Mouse (Mus musculus) lung, adult 18-20 months (tissue): Measurements from ENCODE around the gene Cd68.
A peak's percentile ranks its signal among the peaks of the same experiment; 100 is the strongest.
"Not testable (repeated sequence)": the region's sequence is repeated elsewhere in the genome, so short reads cannot be mapped to it uniquely, and the experiment has no call there.

Experiments
- DNase-seq, 2 experiments: peaks; one replicate each; pipeline ENCODE4 v3.0.0; 2022; ENCODE audit warnings: mixed read lengths in 2 of 2

The Cd68 gene

GRCm38 (mm10) chr11:69665961-69666664 lies at the start of gene Cd68:
Cd68 (minus strand) TSS chr11:69666153.
- DNase-seq = peak; percentile 81

GRCm38 (mm10) chr11:69715482-69715881 lies 49.5 kb upstream of the Cd68 start:
- peak; percentile 37 to 53 for DNase-seq

- DNase-seq = no peak
Observed at GRCm38 (mm10) chr11:69714636-69715329, 48.8 kb upstream of the Cd68 start.

- DNase-seq = no peak
Observed at GRCm38 (mm10) chr11:69712954-69713672, 47.2 kb upstream of the Cd68 start.

GRCm38 (mm10) chr11:69711082-69711481 lies 45.1 kb upstream of the Cd68 start:
- no peak for DNase-seq

GRCm38 (mm10) chr11:69710470-69710869 lies 44.5 kb upstream of the Cd68 start:
- no peak for DNase-seq

GRCm38 (mm10) chr11:69709554-69710446 lies 43.8 kb upstream of the Cd68 start:
- DNase-seq = no peak

- DNase-seq = no peak
Observed at GRCm38 (mm10) chr11:69708614-69709265, 42.8 kb upstream of the Cd68 start.

GRCm38 (mm10) chr11:69707873-69708381 lies 42.0 kb upstream of the Cd68 start:
- no peak for DNase-seq

GRCm38 (mm10) chr11:69707480-69707847 lies 41.5 kb upstream of the Cd68 start:
- DNase-seq = no peak

GRCm38 (mm10) chr11:69706775-69707479 lies 41.0 kb upstream of the Cd68 start:
- DNase-seq = peak; percentile 76 to 80

- no peak for DNase-seq
Observed at GRCm38 (mm10) chr11:69704613-69705010, 38.7 kb upstream of the Cd68 start.

GRCm38 (mm10) chr11:69703814-69704612 lies 38.1 kb upstream of the Cd68 start:
- DNase-seq = no peak

- DNase-seq = not testable (repeated sequence)
Observed at GRCm38 (mm10) chr11:69703381-69703780, 37.4 kb upstream of the Cd68 start.

GRCm38 (mm10) chr11:69702886-69703285 lies 36.9 kb upstream of the Cd68 start:
- DNase-seq = not testable (repeated sequence)

- DNase-seq = no peak
Observed at GRCm38 (mm10) chr11:69699595-69699994, 33.6 kb upstream of the Cd68 start.

- no peak for DNase-seq
Observed at GRCm38 (mm10) chr11:69698574-69698973, 32.6 kb upstream of the Cd68 start.

GRCm38 (mm10) chr11:69697396-69697795 lies 31.4 kb upstream of the Cd68 start:
- no peak for DNase-seq

GRCm38 (mm10) chr11:69695361-69696181 lies 29.6 kb upstream of the Cd68 start, which contains the start of the genes Tnfsf12 and Tnfsfm13:
Tnfsf12 (minus strand) TSS chr11:69695849.
Tnfsfm13 (minus strand) TSS chr11:69696098.
- DNase-seq = peak; percentile 82 to 85
